Mouse (Mus musculus): ENCODE results near the gene Olfr1261.

Gene Olfr1261

GRCm38 (mm10) chr2:89990921-89991320 is at the start of gene Olfr1261:
Olfr1261 (plus strand) TSS chr2:89991221.
- no peak for DNase-seq (ENCODE audit: low spot score)

GRCm38 (mm10) chr2:89948564-89948963 is 42.5 kb upstream of the Olfr1261 start, which contains the start of gene Olfr1259:
Olfr1259 (minus strand) TSS chr2:89948664.
- DNase-seq (ENCODE audit: low spot score), result no peak

- no peak for DNase-seq (ENCODE audit: low spot score)
These were observed 16.8 kb upstream of the Olfr1261 start, which contains the start of gene Olfr1260 for GRCm38 (mm10) chr2:89974184-89974583. Olfr1260 (plus strand) TSS chr2:89974340.

- DNase-seq (ENCODE audit: low spot score), result no peak
These were observed 13.3 kb upstream of the Olfr1261 start for GRCm38 (mm10) chr2:89977709-89978108.

GRCm38 (mm10) chr2:89999845-90000244 is 8.8 kb downstream of the Olfr1261 start, which contains the start of gene Olfr1262:
Olfr1262 (plus strand) TSS chr2:90000145.
- DNase-seq (ENCODE audit: low spot score), result no peak

- DNase-seq (ENCODE audit: low spot score), result no peak
These were observed 20.8 kb downstream of the Olfr1261 start, which contains the start of gene Olfr1263 for GRCm38 (mm10) chr2:90011831-90012230. Olfr1263 (plus strand) TSS chr2:90012131.

- DNase-seq (ENCODE audit: low spot score), result no peak
These were observed 34.5 kb downstream of the Olfr1261 start, which contains the start of gene Olfr1264 for GRCm38 (mm10) chr2:90025477-90025876. Olfr1264 (minus strand) TSS chr2:90025577.

GRCm38 (mm10) chr2:90035037-90035436 is 44.0 kb downstream of the Olfr1261 start, which contains the start of gene Olfr1265:
Olfr1265 (plus strand) TSS chr2:90035337.
- no peak for DNase-seq (ENCODE audit: low spot score)

All from urinary bladder, postnatal 25 days (tissue).